Mouse (Mus musculus) kidney, postnatal 36 days (tissue): ENCODE data around the gene Olfr523.
"Not testable (repeated sequence)": the region's sequence is repeated elsewhere in the genome, so short reads cannot be mapped to it uniquely, and the experiment has no call there.

Source experiments
- DNase-seq, 2 experiments: peaks; one replicate each; pipeline ENCODE4 v3.0.0; 2021 to 2022; ENCODE audit warnings: mixed read lengths in 2 of 2

Olfr523 gene

DNA sequence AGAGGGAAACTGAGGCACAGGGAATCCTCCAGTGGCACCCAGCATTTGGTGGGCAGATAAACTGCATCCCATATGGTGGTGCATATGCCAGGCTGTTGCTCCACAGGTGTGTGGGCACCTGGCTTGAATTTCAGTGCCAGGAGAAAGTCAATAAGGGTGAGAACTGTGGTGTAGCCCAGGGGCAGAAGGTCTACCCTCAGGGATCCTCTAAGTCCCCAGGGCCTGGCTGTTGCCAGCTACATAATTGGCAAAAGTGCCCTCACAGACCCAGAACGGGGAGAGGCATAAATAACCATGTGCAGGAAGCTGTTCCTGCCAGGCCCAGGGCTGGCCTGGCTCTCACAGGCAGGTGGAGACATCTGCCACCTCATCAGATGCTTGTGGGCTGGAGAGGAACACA, at the start of gene Olfr523:
Olfr523 (plus strand) TSS at position 282 of the 400 bp plus-strand sequence.
- DNase-seq, result no peak

- no peak for DNase-seq
Measured at GRCm38 (mm10) chr7:140124382-140124781, 48.6 kb upstream of the Olfr523 start.

DNA sequence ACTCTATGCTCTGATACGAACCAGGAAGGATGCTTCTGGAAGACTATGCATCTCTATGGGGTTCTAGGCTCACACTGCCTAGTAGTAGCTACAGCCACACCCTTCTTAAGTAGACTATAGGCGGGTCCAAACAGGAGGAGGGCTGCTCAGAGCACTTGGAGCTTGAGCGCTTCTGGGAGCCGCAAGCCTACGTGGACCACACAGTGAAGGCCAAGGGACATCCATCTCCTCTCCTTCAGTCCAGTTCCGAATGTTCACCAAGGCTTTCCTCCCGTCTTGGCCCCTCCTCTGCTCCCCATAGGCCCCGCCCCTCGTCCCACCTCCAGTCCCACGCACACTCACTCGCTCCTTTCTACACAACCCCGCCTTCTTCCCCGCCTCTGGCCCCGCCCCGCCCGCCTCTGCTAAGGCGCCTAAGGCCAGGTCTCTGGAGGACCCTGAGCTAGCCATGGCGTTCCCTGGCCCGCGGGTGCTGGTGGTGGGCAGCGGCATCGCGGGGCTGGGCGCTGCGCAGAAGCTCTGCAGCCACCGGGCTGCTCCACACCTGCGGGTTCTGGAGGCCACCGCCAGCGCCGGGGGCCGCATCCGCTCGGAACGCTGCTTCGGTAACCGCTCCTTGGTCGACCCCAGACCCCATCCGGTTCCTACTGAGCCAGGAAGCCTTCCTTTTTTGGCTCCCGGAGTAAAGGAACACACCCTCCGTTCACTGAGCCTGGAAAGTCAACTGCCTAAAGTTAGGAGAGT, 47.6 kb upstream of the Olfr523 start:
- peak; percentile 97 to 99 for DNase-seq

- no peak for DNase-seq
Measured at GRCm38 (mm10) chr7:140126022-140126350, 47.0 kb upstream of the Olfr523 start.

- DNase-seq, result no peak
Measured at GRCm38 (mm10) chr7:140126934-140127333, 46.1 kb upstream of the Olfr523 start.

GRCm38 (mm10) chr7:140127911-140128310, 45.1 kb upstream of the Olfr523 start:
- DNase-seq, result no peak

DNA sequence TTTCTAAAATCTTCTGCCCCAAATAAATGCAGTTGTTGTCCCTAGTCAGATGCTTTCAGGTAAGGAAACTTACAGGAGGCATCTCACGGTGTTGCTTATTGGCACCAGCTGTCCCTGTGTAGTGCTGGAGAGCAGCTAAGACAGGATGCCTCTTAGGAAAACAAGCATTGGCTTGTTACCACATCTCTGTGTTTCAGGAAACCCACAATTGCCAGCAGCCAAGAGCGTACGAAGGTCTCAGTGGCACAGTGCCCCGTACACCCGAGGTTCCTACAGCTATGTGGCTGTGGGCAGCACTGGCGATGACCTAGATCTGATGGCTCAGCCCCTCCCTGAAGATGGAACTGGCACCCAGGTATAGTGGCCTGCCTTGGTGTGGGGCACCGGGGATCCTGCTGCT, 40.8 kb upstream of the Olfr523 start:
- DNase-seq, result not testable (repeated sequence)

DNA sequence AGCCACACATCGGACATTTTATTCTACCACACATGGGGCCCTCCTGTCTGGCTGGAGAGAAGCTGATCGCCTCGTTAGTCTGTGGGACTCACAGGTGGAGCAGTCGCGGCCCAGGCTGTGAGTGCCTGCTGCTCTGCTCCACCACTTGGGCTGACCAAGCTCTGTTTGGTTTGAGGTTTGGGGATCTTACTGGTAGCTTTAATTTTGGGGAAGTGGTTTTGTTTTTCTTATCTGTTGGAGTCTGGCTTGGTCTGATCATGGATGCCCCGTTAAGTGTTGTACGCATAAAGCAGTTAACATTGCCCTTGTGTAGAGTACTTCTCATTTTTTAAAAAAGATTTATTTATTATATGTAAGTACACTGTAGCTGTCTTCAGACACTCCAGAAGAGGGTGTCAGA, 39.0 kb upstream of the Olfr523 start:
- not testable (repeated sequence) for DNase-seq

DNA sequence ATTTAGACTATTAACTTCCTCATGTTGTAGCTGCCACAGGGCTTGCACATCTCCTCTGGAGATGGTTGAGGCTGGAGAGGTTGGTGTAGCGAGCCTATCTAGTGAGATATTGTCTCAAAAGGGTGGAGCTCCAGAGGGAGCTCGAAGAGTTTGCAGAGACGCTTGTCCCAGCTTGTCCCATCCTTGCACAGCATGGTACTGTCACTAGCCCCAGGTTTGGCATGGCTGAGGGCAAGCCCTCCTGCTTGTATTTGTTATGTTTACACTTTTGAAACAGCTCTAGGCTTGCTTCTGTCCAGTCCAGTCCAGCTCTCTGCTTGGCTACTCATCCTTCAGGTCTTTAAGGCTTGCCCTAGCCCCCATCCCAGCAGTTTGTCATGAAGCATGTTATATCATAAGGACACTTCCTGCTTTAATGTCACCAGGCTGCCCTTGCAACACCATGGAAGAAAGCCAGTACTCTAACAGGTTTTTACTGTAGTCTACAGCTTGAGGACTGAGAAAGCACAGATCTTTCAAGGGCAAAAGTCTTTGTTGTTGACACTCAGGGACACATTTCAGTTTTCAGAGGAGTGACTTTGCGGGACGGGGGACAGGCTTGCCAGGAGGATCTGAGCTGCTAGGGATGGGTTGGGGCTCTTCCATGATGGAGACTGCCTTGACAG, 37.8 kb upstream of the Olfr523 start:
- no peak for DNase-seq

DNA sequence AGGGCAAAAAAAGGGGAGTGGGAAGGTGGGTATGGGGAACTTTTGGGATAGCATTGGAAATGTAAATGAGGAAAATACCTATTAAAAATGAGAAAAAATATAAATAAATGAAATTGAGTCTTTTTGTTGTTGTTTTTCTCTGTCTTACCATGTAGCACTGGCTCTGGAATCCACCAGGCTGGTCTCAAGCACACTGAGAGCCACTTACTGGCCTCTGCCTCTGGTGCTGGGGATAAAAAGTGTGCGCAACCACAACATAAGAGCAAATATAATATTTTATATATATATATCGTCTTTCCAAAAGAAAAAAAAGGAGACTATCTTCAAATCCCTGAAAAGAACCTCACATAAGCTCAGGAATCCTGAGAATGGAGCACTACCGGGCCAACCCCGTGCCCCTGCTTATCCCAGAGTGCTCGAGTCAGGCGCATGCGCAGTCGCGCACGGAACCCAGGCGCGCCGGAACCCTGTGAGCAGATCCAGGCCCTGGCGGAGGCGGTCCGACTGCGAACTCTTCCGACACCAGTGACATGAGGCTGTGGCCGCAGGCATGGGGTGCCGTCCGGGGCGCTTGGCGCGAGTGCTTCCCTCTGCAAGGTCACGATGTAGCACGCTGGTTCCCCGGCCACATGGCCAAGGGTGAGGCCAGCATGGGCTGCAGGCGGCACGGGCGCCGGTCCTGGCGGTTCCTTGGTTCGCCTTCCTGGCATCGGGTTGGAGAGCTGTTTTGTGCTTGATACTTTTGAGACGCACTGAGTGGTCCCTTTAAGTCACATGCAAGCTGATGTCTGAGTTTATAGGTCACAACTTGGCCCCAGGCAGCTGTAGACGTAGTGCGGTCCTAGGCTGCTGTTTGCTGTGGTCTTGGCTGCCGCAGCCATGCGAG, 35.6 kb upstream of the Olfr523 start, which contains the start of gene Mtg1:
Mtg1 (plus strand) TSS at position 430 of the 886 bp plus-strand sequence.
- DNase-seq, result peak; percentile 95 to 97

- DNase-seq, result no peak
Measured at GRCm38 (mm10) chr7:140138021-140138310, 35.1 kb upstream of the Olfr523 start.

- DNase-seq, result peak; percentile 73 to 85
Measured at GRCm38 (mm10) chr7:140141350-140141749, 31.7 kb upstream of the Olfr523 start.

- no peak for DNase-seq
Measured at GRCm38 (mm10) chr7:140144550-140144949, 28.5 kb upstream of the Olfr523 start.

DNA sequence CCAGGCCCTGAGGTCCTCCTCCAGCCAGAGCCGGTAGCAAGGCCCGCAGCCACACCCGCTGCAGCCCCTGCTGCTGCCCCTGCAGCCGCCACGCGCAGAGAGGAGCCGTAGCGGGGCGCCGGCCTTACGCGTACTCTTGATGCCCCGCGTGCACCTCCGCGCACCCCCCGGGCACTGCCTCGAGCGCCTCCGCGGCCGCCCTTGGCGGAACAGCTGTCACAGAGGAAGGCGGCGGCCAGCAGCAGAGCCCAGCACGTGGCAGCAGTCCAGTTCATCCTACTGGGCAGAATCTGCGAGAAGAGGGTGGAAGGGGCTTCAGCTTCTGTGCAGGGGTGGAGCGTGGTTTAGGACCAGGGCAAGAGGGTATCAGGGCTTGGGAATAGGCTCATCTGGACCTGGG, 19.6 kb upstream of the Olfr523 start:
- DNase-seq, result peak in 1 of 2 experiments; percentile 42

- DNase-seq, result no peak
Measured at GRCm38 (mm10) chr7:140153829-140154217, 19.2 kb upstream of the Olfr523 start.

GRCm38 (mm10) chr7:140154218-140154927, 18.6 kb upstream of the Olfr523 start, which contains the start of gene Sprn:
Sprn (minus strand) TSS chr7:140154877.
- DNase-seq, result no peak

DNA sequence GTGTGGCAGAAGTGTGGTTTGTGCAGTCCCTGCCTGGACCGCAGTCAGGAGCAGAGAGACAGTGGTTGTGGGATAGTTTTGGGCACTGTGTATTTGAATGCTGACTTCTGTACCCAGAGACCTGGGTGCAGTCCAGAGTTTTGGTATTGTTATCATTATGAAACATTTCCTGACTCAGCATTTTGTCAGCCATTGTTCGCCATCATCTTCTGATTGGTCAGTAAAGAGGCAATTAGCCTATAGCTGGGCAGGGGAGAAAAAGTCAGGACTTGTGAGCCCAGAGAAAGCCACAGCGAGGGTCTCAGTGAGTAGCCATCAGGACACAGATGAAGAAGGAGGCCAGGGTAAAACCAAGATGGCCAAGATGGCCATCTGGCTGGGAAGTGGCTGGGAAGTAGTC, 12.7 kb upstream of the Olfr523 start:
- no peak for DNase-seq

DNA sequence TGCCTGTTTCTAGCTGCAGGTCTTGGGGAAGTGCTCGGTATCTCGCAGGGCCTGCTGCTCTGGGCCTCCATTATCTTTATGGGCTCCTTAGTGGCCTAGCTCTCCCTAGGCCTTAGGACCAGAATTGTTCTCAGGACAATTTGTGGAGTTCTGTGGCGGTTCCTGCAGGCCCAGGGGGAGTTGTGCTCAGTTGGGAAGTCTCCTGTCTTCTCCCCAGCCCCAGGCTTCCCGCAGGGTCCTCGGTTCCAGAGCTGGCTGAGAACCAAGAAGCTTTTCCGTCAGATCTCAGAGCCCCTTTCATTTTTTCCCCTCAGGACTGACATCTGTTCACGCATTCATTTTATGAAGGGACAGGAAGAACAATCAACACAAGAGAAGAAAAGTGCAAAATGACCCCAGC, 8.4 kb upstream of the Olfr523 start, which contains the start of gene Olfr522:
Olfr522 (minus strand) TSS at position 101 of the 400 bp plus-strand sequence.
- no peak for DNase-seq

GRCm38 (mm10) chr7:140167950-140168349, 5.1 kb upstream of the Olfr523 start:
- DNase-seq, result no peak

DNA sequence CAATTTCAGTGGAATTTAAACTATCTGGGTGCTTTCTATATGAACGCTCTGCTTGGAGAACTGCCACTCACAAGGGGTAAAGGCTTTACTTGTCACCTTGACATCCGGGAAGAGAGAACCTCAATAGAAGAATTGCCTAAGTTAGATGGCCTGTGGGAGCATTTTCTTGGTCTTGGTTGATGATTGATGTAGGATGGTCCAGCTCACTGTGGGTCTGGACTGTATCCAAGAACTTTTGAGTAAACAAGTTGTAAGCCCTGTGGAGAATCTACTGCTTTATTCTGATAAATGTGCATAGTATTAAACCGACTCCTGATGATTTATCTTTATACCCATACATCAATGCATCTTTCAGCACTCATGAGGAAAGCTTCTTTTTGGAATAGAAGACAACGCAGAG, 3.6 kb upstream of the Olfr523 start:
- peak in 1 of 2 experiments; percentile 49 for DNase-seq

DNA sequence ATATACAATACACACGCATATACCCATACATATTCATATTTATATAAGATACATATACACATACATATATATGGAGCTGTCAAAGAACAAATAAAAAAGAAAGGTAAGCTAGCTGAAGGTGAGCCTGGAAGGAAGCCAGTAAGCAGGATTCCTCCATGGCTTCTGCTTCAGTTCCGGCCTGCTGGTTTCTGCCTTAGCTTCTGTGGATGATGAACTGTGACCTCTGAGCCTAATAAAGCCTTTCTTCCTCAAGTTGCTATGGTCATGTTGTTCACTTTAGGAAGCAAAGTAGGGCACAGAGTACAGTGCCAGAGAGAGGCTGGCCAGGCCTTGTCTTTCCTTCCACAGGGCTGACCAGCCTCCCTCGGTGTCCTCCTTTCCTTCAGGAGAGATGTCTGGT, 2.2 kb upstream of the Olfr523 start:
- peak; percentile 51 to 60 for DNase-seq

DNA sequence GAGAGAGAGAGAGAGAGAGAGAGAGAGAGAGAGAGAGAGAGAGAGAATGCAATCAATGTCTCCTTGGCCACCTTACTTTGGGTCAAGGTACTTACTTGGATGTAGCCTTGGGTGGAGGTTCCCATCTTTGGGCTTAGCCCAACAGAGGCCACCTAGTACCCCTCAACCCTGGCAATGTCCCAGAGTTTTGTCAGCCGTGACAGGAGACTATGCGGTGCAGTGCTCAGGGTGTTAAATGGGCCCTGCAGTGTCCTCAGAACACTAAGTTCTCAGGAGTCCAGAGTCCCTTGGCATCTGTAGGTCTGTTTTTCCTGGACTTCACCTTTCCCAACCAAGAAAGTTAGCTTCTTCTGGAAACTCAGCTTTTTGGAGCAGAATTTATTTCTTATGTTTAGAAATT, 6.2 kb downstream of the Olfr523 start:
- DNase-seq, result peak; percentile 89 to 90

DNA sequence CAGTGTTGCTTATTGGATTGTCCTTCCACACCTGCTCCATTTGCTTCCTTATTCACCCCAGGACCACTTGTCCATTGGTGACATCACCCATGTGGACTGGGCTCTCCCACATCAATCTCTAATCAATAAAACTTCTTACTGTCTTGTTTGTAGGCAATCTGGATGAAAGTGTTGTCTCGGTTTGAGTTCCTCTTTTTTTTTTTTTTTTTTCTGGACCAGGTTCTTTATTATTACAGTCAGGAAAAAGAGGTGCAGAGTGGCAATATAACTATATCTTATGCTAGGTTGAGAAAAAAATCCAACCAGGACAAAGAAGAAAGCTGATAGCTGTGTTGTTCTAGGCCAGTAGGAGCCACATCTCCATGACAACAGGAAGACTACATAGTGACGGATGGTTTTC, 7.7 kb downstream of the Olfr523 start:
- no peak for DNase-seq
